Mouse (Mus musculus): ENCODE data around the gene Vtcn1. TPM values are rescaled to one million over a fixed set of nuclear protein-coding genes. Genes with fewer than 3 reads are reported as not detected.
A peak's percentile ranks its signal among the peaks of the same experiment; 100 is the strongest.

Gene Vtcn1
- polyA plus RNA-seq, 1 experiment = 1.3 TPM

GRCm38 (mm10) chr3:100906916-100907315, 81.7 kb downstream of the Vtcn1 start:
- TF ChIP-seq POLR2A (IDR thresholded peaks at IDR 0.05; ENCODE audit: control insufficient read depth, low read depth, low read length) = no peak
- TF ChIP-seq CTCF (IDR thresholded peaks at IDR 0.05; ENCODE audit: control insufficient read depth, insufficient read depth, insufficient replicate concordance, low read depth, low read length) = peak; percentile 23; the same call in 1 of the 2 replicates
- Histone ChIP-seq H3K4me3 (ENCODE audit: control insufficient read depth, low read depth, low read length) (no peak overlapping the region), H3K36me3 (ENCODE audit: control insufficient read depth, insufficient read depth, low read length) (no peaks in the 10 kb centered on the region), H3K27ac (ENCODE audit: control insufficient read depth, insufficient read depth, low read depth, low read length) (no peak overlapping the region), H3K27me3 (ENCODE audit: control insufficient read depth, insufficient read depth, low read length) (no peaks in the 10 kb centered on the region), H3K4me1 (ENCODE audit: control insufficient read depth, insufficient read depth, low read length) (no peaks in the 10 kb centered on the region)

DNA sequence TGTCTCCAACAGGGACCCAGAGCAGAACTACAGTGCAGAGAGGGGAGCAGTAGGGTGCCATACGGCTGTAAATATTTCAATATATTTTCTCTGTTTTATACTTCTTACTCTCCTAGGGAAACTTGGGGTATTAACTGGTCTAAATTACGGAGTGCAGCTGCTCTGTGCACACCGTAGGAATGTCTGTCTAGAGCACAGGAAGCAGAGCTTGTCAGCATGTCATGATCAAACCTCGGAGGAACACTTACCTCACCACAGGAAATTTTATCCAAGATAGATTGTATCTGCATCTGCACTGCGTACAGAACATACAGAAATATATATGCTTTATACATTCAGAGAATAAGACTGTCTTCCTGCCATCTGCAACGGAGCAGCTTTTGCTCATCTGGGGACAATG, 83.3 kb downstream of the Vtcn1 start:
- Histone ChIP-seq H3K4me1 (ENCODE audit: control insufficient read depth, insufficient read depth, low read length) (no peaks in the 10 kb centered on the region), H3K36me3 (ENCODE audit: control insufficient read depth, insufficient read depth, low read length) (no peaks in the 10 kb centered on the region), H3K27ac (ENCODE audit: control insufficient read depth, insufficient read depth, low read depth, low read length) (no peak overlapping the region), H3K27me3 (ENCODE audit: control insufficient read depth, insufficient read depth, low read length) (no peaks in the 10 kb centered on the region), H3K4me3 (ENCODE audit: control insufficient read depth, low read depth, low read length) (no peak overlapping the region)
- TF ChIP-seq POLR2A (IDR thresholded peaks at IDR 0.05; ENCODE audit: control insufficient read depth, low read depth, low read length) = no peak
- no peak for TF ChIP-seq CTCF (IDR thresholded peaks at IDR 0.05; ENCODE audit: control insufficient read depth, insufficient read depth, insufficient replicate concordance, low read depth, low read length)

DNA sequence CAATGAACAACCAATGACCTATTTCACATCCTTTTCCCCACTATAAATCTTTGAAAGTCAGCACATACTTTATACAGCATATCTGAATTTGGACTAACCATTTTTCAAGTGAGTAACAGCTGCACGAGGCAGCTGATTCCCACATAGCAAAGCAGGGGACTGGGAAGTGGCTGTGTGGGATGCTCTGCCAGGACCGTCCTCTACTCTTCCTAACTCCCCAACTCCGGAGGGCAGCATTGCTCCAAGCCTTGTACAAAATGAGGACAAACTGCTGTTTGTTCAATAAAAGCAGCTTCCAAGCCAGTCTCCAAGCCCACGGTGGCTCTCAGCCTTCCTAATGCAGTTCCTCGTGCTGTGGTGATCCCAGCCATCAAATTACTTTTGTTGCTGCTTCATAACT, 85.4 kb downstream of the Vtcn1 start:
- H3K27me3 ChIP-seq (ENCODE audit: control insufficient read depth, insufficient read depth, low read length) = no peaks in the 10 kb centered on the region
- no peak overlapping the region for H3K27ac ChIP-seq (ENCODE audit: control insufficient read depth, insufficient read depth, low read depth, low read length)
- H3K4me3 ChIP-seq (ENCODE audit: control insufficient read depth, low read depth, low read length) = no peak overlapping the region
- no peaks in the 10 kb centered on the region for H3K36me3 ChIP-seq (ENCODE audit: control insufficient read depth, insufficient read depth, low read length)
- no peaks in the 10 kb centered on the region for H3K4me1 ChIP-seq (ENCODE audit: control insufficient read depth, insufficient read depth, low read length)
- TF ChIP-seq POLR2A (IDR thresholded peaks at IDR 0.05; ENCODE audit: control insufficient read depth, low read depth, low read length) (no peak), CTCF (IDR thresholded peaks at IDR 0.05; ENCODE audit: control insufficient read depth, insufficient read depth, insufficient replicate concordance, low read depth, low read length) (no peak)

GRCm38 (mm10) chr3:100911026-100911425, 85.8 kb downstream of the Vtcn1 start:
- no peaks in the 10 kb centered on the region for H3K27me3 ChIP-seq (ENCODE audit: control insufficient read depth, insufficient read depth, low read length)
- H3K27ac ChIP-seq (ENCODE audit: control insufficient read depth, insufficient read depth, low read depth, low read length) = no peak overlapping the region
- no peak overlapping the region for H3K4me3 ChIP-seq (ENCODE audit: control insufficient read depth, low read depth, low read length)
- H3K36me3 ChIP-seq (ENCODE audit: control insufficient read depth, insufficient read depth, low read length) = no peaks in the 10 kb centered on the region
- H3K4me1 ChIP-seq (ENCODE audit: control insufficient read depth, insufficient read depth, low read length) = no peaks in the 10 kb centered on the region
- TF ChIP-seq POLR2A (IDR thresholded peaks at IDR 0.05; ENCODE audit: control insufficient read depth, low read depth, low read length) (no peak), CTCF (IDR thresholded peaks at IDR 0.05; ENCODE audit: control insufficient read depth, insufficient read depth, insufficient replicate concordance, low read depth, low read length) (no peak)

- Histone ChIP-seq H3K4me1 (ENCODE audit: control insufficient read depth, insufficient read depth, low read length) (peaks cover 2% of the 10 kb centered on the region; the same call in 1 of the 2 replicates), H3K4me3 (ENCODE audit: control insufficient read depth, low read depth, low read length) (no peak overlapping the region), H3K27me3 (ENCODE audit: control insufficient read depth, insufficient read depth, low read length) (no peaks in the 10 kb centered on the region), H3K36me3 (ENCODE audit: control insufficient read depth, insufficient read depth, low read length) (no peaks in the 10 kb centered on the region), H3K27ac (ENCODE audit: control insufficient read depth, insufficient read depth, low read depth, low read length) (no peak overlapping the region)
- TF ChIP-seq CTCF (IDR thresholded peaks at IDR 0.05; ENCODE audit: control insufficient read depth, insufficient read depth, insufficient replicate concordance, low read depth, low read length) = no peak
- TF ChIP-seq POLR2A (IDR thresholded peaks at IDR 0.05; ENCODE audit: control insufficient read depth, low read depth, low read length) = no peak
Observed at GRCm38 (mm10) chr3:100911498-100912213, 86.4 kb downstream of the Vtcn1 start.

- Histone ChIP-seq H3K36me3 (ENCODE audit: control insufficient read depth, insufficient read depth, low read length) (no peaks in the 10 kb centered on the region), H3K27me3 (ENCODE audit: control insufficient read depth, insufficient read depth, low read length) (no peaks in the 10 kb centered on the region), H3K27ac (ENCODE audit: control insufficient read depth, insufficient read depth, low read depth, low read length) (no peak overlapping the region), H3K4me3 (ENCODE audit: control insufficient read depth, low read depth, low read length) (no peak overlapping the region; the same call in 1 of the 2 replicates), H3K4me1 (ENCODE audit: control insufficient read depth, insufficient read depth, low read length) (peaks cover 7% of the 10 kb centered on the region)
- TF ChIP-seq POLR2A (IDR thresholded peaks at IDR 0.05; ENCODE audit: control insufficient read depth, low read depth, low read length) (no peak), CTCF (IDR thresholded peaks at IDR 0.05; ENCODE audit: control insufficient read depth, insufficient read depth, insufficient replicate concordance, low read depth, low read length) (no peak)
Observed at GRCm38 (mm10) chr3:100916844-100917243, 91.6 kb downstream of the Vtcn1 start.

DNA sequence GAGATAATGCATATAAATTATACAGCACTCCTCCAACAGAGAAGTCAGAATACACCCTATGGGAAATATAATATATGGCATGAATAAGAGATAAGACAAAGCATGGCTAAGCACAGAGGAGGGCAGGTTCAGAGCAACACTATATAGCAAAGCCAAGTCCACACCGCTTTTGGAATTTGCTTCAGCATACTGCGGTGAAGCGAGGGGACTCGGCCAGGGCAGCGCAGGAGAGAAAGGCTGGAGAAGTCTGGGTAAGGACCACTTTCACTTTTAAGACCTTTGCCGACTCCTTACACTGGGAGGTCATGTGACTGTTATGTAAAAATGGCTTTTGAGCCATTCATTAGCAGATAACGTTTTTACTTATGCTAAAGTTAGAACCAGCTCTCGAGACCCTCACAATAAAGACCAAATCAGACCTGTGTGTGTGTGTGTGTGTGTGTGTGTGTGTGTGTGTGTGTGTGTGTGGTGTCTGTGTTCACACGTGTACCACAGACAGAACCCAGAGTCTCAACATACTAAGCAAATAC, 95.4 kb downstream of the Vtcn1 start:
- H3K27me3 ChIP-seq (ENCODE audit: control insufficient read depth, insufficient read depth, low read length) = no peaks in the 10 kb centered on the region
- peaks cover 15% of the 10 kb centered on the region for H3K4me1 ChIP-seq (ENCODE audit: control insufficient read depth, insufficient read depth, low read length)
- no peak overlapping the region for H3K27ac ChIP-seq (ENCODE audit: control insufficient read depth, insufficient read depth, low read depth, low read length)
- no peaks in the 10 kb centered on the region for H3K36me3 ChIP-seq (ENCODE audit: control insufficient read depth, insufficient read depth, low read length)
- TF ChIP-seq POLR2A (IDR thresholded peaks at IDR 0.05; ENCODE audit: control insufficient read depth, low read depth, low read length) (no peak), CTCF (IDR thresholded peaks at IDR 0.05; ENCODE audit: control insufficient read depth, insufficient read depth, insufficient replicate concordance, low read depth, low read length) (no peak)
- peak overlapping the region; percentile 48; the same call in 1 of the 2 replicates for H3K4me3 ChIP-seq (ENCODE audit: control insufficient read depth, low read depth, low read length)
